Mouse (Mus musculus) CD8-positive naive resting alpha-beta T cell, adult 2 months (primary cell): ENCODE measurements around the gene Ppfia4.

Source experiments
- DNase-seq, 2 experiments: peaks; one replicate each; pipeline ENCODE4 v3.0.0; 2022; ENCODE audit warnings: low read depth in 2 of 2, low spot score in 2 of 2

Gene Ppfia4

GRCm38 (mm10) chr1:134332770-134333271, at the start of gene Ppfia4:
TSS of gene Ppfia4 (minus strand) at chr1:134332928.
- DNase-seq = no peak

DNA sequence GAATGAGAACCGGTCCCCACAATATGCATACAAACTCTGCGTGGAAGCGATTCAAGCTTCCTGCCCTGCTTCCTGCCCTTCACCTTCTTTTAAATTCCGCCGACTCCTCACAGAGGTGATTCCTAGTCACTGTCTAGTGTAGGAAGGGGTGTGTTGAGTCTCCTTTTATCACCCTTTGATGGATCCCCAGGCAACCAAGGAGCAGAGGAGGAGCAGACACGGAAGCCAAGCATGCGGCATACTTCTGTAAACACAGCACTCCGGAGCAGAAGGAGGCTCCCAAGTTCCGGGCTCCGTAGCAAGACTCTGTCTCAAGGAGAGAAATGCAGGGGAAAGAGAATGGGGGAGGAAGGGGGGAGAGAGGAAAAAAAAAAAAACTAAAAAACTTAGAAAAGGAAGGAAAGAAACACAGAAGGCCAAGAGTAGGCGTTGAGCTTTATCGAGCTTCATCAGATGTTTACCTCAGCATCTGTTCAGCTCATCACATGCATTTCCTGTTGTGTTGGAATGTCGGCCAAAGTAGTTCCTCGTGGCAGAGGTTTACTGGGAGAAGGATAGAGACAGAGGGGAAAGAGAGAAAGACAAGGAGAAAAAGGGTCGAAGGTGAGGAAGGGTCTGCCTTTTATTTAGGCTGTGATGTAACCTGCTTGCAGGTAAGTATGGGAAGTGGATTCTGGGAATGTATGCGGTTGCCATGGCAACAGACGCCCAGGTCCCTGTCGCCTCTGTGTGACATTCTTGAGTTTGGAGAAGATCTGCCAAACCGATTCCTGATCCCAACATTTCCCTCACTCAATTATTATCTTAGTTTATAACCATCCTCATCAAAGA, 49.3 kb upstream of the Ppfia4 start:
- DNase-seq = no peak

DNA sequence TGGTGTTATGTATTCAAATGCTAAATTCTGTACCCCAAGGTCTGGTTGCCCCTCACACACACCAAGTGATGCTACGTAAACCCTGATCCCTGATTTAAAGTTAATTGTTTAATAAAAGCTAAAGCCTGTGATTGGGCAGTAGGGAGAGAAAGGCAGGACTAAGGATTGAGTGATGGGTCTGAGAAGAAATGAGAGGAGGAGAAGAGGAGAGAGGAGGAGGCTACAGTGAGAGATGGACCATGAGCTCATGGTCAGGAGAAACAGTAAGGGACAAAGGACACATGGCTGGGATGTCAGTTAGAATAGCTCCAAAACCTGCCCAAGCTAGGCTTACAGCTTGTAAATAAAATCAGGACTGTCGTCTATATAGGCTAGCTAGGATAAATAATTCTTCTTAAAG, 48.3 kb upstream of the Ppfia4 start:
- no peak for DNase-seq

GRCm38 (mm10) chr1:134374124-134374523, 41.4 kb upstream of the Ppfia4 start:
- DNase-seq = no peak

DNA sequence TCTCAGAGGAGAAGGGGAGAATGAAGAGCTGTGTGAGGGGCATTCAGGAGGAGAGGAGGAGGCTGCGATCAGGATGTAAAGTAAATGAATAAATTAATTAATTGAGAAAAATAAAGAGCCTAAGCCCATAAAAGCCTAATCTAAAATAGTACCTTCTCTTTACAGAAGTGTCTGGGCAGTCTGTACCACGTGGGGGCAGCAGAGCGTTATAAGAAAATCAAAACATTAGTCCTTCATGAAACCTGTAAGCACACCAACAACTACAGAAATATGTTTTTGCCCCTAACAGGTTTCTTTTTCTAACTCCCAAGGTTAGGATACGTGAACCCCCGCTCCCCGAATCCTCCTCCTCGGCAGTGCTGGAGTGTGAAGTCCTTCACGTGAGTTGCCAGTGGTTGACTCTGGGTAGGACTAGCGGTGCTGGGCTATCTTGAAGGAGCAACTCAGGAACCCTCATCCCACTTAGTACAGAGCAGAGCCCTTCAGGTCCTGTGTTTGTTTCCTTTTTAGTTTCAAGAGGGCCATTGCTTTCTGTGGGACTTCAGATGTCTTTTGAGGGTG, 36.1 kb upstream of the Ppfia4 start:
- peak; percentile 12 to 54 for DNase-seq

GRCm38 (mm10) chr1:134365491-134365890, 32.8 kb upstream of the Ppfia4 start:
- no peak for DNase-seq

- DNase-seq = no peak
Observed at GRCm38 (mm10) chr1:134363194-134363593, 30.5 kb upstream of the Ppfia4 start.

- peak; percentile 93 to 95 for DNase-seq
Observed at GRCm38 (mm10) chr1:134361857-134362212, 29.1 kb upstream of the Ppfia4 start, which contains the start of gene Tmem183a. TSS of gene Tmem183a (minus strand) at chr1:134361979.

- DNase-seq = no peak
Observed at GRCm38 (mm10) chr1:134361195-134361856, 28.6 kb upstream of the Ppfia4 start.

GRCm38 (mm10) chr1:134360656-134361055, 27.9 kb upstream of the Ppfia4 start:
- no peak for DNase-seq

DNA sequence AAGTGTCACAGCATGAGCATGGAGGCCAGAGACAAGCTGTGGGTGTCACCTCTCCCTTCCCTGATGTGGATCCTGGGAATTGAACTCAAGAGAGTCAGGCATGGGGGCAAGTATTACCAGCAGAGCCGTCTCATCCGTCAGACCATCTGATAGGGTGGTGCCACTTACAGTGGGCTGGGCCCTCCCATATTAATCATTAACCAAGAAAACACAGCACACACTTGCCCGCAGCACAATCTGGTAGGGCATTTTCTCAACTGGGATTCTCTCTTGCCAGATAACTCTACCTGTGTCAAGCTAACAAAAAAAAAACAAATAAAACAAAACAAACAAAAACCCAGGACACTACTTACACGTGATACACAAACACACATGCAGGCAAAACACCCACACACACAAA, 24.7 kb upstream of the Ppfia4 start:
- DNase-seq = no peak

DNA sequence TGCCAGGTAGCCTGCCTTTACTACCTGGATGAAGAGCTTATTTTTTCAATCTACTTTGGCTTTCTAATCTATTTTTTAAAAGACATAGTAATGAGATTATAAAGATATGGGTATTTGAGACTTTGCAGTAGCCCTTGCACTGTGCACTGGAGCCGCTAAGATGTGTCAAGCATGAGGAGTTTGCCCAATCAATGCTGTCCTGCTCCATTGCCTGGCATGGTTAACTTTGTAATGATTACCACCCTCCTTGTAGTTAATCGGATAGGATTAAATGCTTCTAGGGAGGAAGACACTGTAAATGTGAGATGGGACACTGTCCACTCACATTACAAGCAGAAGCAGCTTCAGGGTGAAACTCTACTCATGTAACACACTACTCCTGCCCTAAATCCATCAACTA, 20.6 kb upstream of the Ppfia4 start:
- no peak for DNase-seq

GRCm38 (mm10) chr1:134347791-134348190, 15.1 kb upstream of the Ppfia4 start:
- DNase-seq = no peak

- no peak for DNase-seq
Observed at GRCm38 (mm10) chr1:134345075-134345474, 12.3 kb upstream of the Ppfia4 start.

DNA sequence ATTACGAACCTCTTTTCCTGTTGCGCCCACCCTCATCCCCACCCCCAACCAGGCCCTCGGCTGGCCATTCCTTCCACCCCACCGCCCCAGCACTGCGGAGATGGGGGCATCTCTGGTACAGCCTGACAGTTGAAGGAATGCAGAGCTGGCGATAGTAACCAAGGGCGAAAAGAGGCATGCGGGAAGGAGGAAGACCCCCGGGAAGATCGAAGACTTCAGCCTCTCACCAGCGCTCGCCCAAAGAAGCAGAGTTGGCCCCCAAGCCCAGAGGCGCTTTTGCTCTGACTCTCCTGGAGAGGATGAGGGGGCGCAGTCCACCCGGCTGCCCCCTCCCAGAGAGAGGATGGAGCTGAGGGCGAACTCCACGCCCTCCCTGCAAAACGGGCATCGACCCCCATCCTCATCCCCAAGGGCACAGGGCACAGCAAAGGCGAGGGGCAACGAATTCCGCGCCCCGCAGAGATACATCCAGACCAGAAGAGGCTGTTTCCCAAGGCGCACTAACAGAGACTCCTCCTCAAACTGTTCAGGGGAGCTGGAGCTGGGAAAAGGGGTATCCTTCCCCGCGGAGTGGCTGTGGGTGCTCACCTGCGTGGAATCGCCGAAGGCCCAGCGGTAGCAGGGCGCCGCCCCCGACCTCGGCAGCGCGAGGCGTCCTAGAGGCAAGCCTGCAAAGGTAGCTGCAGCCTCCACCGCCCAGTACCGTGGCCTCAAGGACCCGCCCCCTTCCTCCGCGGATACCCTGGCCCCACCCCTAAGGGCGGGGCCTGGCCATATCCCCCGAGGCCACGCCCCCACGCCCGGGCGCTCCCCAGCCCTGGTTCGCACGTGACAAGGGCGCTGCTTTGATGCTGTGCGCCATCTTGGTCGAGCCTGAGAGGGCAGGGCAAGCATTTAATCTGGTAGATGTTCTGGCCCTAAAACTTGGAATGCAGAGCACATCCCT, 11.6 kb upstream of the Ppfia4 start:
- DNase-seq = peak; percentile 60 to 75

- DNase-seq = no peak
Observed at GRCm38 (mm10) chr1:134343567-134343966, 10.8 kb upstream of the Ppfia4 start.

DNA sequence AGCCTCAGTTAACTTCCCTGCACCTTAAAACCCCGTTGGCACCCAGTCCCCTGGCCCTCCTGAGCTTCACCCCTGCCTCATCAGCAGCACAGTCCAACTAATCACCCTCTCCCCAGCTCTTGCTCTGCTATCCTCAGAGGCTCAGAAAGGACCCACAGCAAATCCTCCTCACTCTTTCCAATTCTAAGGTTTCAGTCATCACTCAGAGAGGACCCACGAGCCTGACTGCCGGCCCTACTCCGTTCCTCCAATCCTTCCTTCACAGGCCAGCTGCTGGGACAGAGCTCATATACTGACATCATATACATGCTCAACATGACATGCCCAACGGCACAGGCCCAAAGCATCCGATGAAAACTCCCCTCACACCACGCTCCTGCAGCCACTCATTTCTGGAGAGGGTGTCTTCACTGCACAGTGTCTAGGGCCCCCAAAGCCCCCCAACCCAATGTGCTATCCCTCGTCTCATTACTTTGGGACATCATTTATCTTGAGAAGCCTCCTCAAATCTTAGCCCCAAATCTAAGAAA, 10.1 kb upstream of the Ppfia4 start:
- no peak for DNase-seq

DNA sequence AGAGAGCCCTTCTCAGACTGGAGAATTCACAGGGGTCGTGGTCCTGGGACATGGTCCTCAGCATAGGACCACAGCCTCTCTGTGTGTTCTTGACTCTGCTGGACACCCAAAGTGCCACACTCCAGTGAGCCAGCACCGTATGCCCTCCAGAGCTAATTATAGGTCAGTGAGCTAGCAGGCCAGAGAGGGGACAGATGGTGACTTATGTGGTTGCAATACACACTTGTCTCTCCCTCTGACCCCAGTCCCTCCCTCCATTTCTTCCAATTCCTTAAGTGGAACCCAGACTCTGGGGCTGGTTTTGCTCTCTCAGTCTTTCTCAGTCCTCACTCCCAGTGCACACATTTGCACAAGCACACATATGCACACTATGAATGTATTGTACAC, 9.5 kb upstream of the Ppfia4 start:
- DNase-seq = no peak

DNA sequence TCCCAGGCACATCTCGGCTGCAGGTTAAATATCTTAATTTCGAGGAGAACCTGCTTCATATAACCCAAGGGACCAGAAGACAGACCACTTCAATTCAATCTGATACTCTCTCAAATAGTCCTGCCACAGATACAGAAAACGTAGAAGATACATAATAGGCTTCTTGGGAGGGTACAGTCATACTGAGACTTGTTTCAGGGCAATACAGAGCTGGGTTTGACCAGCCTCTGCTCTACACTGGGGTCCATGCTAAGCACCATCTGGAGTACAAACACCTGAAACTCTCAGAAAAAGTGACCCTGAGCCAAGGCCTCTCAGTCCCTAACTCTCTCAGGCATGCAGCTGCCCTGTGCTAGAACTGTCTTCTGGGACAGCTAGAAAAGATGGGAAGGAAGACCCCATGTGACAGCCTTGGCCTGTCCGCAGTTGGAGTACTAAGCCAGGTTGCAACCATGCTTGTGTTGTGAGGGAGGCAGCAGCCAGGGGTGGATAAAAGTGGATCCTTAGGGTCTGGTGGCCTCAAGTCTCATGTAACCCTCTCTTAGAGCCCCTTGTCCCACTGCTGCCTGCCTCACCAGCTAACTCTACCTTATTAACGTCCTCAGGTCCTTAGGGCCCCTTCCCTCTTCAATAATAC, 9.0 kb upstream of the Ppfia4 start:
- no peak for DNase-seq
